Mouse (Mus musculus) midbrain, postnatal 0 days (tissue): ENCODE results near the gene Nat8f5. TPM values are rescaled to one million over a fixed set of nuclear protein-coding genes. Genes with fewer than 3 reads are reported as not detected.
"Not testable (repeated sequence)": the region's sequence is repeated elsewhere in the genome, so short reads cannot be mapped to it uniquely, and the experiment has no call there.

Experiments
- ATAC-seq: fragments of 200-750 bp; cut with Nextera tagmentation; 2 replicates; pipeline ENCODE4 v1.8.0; 2017; ENCODE audit warnings: moderate number of reproducible peaks, mild to moderate bottlenecking, moderate TSS enrichment, moderate library complexity; ENCODE audit not compliant: low FRiP score
- DNase-seq: peaks from one replicate; pipeline ENCODE4 v3.0.0-alpha.2; 2015; ENCODE audit warnings: low spot score
- H3K27ac ChIP-seq: fragments of 300-500 bp; sonication (generic); 2 replicates; pipeline ENCODE4 v1.5.1; 2014; ENCODE audit warnings: low read depth, mild to moderate bottlenecking, low read length, mixed read lengths
- H3K27me3 ChIP-seq: fragments of 300-500 bp; sonication (generic); 2 replicates; pipeline ENCODE4 v1.6.1; 2014; ENCODE audit warnings: low read length, control low read depth, mixed read lengths; ENCODE audit not compliant: insufficient read depth
- H3K36me3 ChIP-seq: fragments of 300-500 bp; sonication (generic); 2 replicates; pipeline ENCODE4 v1.6.1; 2014; ENCODE audit warnings: low read length, control low read depth, mixed read lengths; ENCODE audit not compliant: insufficient read depth
- H3K4me1 ChIP-seq: fragments of 300-500 bp; sonication (generic); 2 replicates; pipeline ENCODE4 v1.6.1; 2014; ENCODE audit warnings: mild to moderate bottlenecking, control low read depth, antibody characterized with exemption, low read length, mixed read lengths; ENCODE audit not compliant: insufficient read depth
- H3K4me2 ChIP-seq: fragments of 300-500 bp; sonication (generic); 2 replicates; pipeline ENCODE4 v1.6.1; 2014; ENCODE audit warnings: low read depth, mild to moderate bottlenecking, low read length, mixed read lengths; ENCODE audit not compliant: poor library complexity, severe bottlenecking
- H3K4me3 ChIP-seq: fragments of 300-500 bp; sonication (generic); 2 replicates; pipeline ENCODE4 v1.5.1; 2014; ENCODE audit warnings: low read depth, mild to moderate bottlenecking, low read length, moderate library complexity
- H3K9ac ChIP-seq: fragments of 300-500 bp; sonication (generic); replicated peaks from 2 replicates; pipeline ENCODE4 v1.6.1; 2014; ENCODE audit warnings: mild to moderate bottlenecking, low read length, moderate library complexity, mixed read lengths; ENCODE audit not compliant: poor library complexity, severe bottlenecking
- H3K9me3 ChIP-seq: fragments of 300-500 bp; sonication (generic); 2 replicates; pipeline ENCODE4 v1.6.1; 2016; ENCODE audit warnings: low read length, control low read depth
- CTCF ChIP-seq: IDR thresholded peaks from 2 replicates; pipeline ENCODE4 v1.5.1; 2016; ENCODE audit warnings: antibody characterized with exemption, mild to moderate bottlenecking
- WGBS: fragments of 180-500 bp; shearing (Covaris S2); extraction: QIAGEN DNeasy Blood & Tissue Kit; methylation state at CpG from one replicate; pipeline ENCODE4 v1.1.7; 2014; 5-methylcytosine and 5-hydroxymethylcytosine counted together
- polyA plus RNA-seq: library from polyadenylated mRNA; unstranded; fragments of >200 nt; fragmentation: Nextera tagmentation; extraction: Ambion mirVana; gene quantifications from 2 replicates; pipeline ENCODE4 v1.2.1, GENCODE M21; 2015
- total RNA-seq: library from RNA; depleted of rRNA; stranded (reverse); fragments of >200 nt; gene quantifications from 2 replicates; pipeline ENCODE4 v1.2.3, GENCODE M21; 2014

Nat8f5 gene
- total and polyA plus RNA-seq, 2 experiments from 2014 or later, result 0.49 to 0.73 TPM

GRCm38 (mm10) chr6:85851062-85851773 is 30.4 kb upstream of the Nat8f5 start:
- no peak for DNase-seq
- Histone ChIP-seq H3K9ac (no peak overlapping the region), H3K4me1 (no peaks in the 10 kb centered on the region; the same call in 1 of the 2 replicates), H3K27me3 (no peaks in the 10 kb centered on the region), H3K4me2 (no peak overlapping the region), H3K36me3 (no peaks in the 10 kb centered on the region), H3K27ac (no peak overlapping the region), H3K9me3 (no peaks in the 10 kb centered on the region), H3K4me3 (no peak overlapping the region)
- 94% methylated on average over 7 of the region's 7 CpGs for WGBS
- no peak for ATAC-seq
- TF ChIP-seq CTCF, result no peak

GRCm38 (mm10) chr6:85849240-85849639 is 28.5 kb upstream of the Nat8f5 start:
- Histone ChIP-seq H3K27me3 (no peaks in the 10 kb centered on the region), H3K4me1 (no peaks in the 10 kb centered on the region; the same call in 1 of the 2 replicates), H3K4me2 (no peak overlapping the region), H3K4me3 (no peak overlapping the region), H3K27ac (no peak overlapping the region), H3K9me3 (no peaks in the 10 kb centered on the region), H3K9ac (no peak overlapping the region), H3K36me3 (no peaks in the 10 kb centered on the region)
- DNase-seq (no peak), ATAC-seq (no peak)
- WGBS, result 12% methylated on average over 2 of the region's 2 CpGs
- TF ChIP-seq CTCF, result no peak

GRCm38 (mm10) chr6:85848140-85848539 is 27.4 kb upstream of the Nat8f5 start:
- 93% methylated on average over 4 of the region's 4 CpGs for WGBS
- no peak overlapping the region for H3K27ac ChIP-seq
- no peak for DNase-seq
- H3K9ac ChIP-seq, result no peak overlapping the region
- H3K4me3 ChIP-seq, result no peak overlapping the region
- H3K27me3 ChIP-seq, result no peaks in the 10 kb centered on the region
- H3K9me3 ChIP-seq, result no peaks in the 10 kb centered on the region
- H3K36me3 ChIP-seq, result no peaks in the 10 kb centered on the region
- H3K4me2 ChIP-seq, result no peak overlapping the region
- TF ChIP-seq CTCF, result no peak
- ATAC-seq, result no peak
- H3K4me1 ChIP-seq, result no peaks in the 10 kb centered on the region; the same call in 1 of the 2 replicates

DNA sequence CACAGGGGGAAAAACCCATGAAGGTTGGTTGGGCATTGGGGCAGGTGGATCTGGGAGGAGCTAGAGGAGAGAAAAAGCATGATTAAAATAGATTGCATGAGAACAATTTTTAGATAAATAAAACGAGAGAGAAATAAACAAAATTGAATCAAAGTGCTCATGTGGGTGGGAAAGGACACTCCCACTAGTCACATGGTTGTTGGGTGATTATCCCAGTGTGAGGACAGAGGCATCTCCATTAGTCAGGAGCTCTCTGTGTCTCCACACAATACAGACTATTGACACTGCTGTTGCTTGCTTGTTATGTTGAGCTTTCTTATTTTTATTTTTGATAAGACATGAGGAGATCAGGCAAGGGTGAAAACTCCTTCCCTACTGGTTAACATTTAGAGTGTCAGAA is 26.1 kb upstream of the Nat8f5 start:
- H3K4me1 ChIP-seq, result no peaks in the 10 kb centered on the region; the same call in 1 of the 2 replicates
- WGBS, result 55% methylated on average over 1 of the region's 1 CpGs

DNA sequence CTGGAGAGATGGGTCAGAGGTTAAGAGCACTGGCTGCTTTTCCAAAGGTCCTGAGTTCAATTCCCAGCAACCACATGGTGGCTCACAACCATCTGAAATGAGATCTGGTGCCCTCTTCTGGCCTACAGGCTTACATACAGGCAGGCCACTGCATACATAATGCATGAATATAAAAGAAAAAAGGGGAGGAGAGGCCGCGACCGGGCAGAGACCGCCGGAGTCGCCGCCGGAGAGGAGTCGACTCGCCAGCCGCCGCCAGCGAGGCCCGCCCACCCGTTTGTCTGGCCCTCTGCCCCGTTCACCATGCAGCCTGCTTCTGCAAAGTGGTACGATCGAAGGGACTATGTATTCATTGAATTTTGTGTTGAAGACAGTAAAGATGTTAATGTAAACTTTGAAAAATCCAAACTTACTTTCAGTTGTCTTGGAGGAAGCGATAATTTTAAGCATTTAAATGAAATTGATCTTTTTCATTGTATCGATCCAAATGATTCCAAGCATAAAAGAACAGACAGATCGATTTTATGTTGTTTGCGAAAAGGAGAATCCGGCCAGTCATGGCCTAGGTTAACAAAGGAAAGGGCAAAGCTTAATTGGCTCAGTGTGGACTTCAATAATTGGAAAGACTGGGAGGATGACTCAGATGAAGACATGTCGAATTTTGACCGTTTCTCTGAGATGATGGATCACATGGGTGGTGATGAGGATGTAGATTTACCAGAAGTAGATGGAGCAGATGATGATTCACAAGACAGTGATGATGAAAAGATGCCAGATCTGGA is 23.1 kb upstream of the Nat8f5 start:
- not testable (repeated sequence) for H3K9me3 ChIP-seq, H3K4me2 ChIP-seq, ATAC-seq, H3K27me3 ChIP-seq, H3K27ac ChIP-seq, H3K4me1 ChIP-seq, H3K4me3 ChIP-seq, H3K9ac ChIP-seq, DNase-seq, H3K36me3 ChIP-seq
- peak; percentile 21; the same call in 1 of the 2 replicates for TF ChIP-seq CTCF
- WGBS, result 64% methylated on average over 25 of the region's 25 CpGs

More for the DNA sequence above, 26.1 kb upstream of the Nat8f5 start:
- H3K9me3 ChIP-seq, result no peaks in the 10 kb centered on the region
- H3K36me3 ChIP-seq, result no peaks in the 10 kb centered on the region
- no peak overlapping the region for H3K4me2 ChIP-seq
- no peak overlapping the region for H3K27ac ChIP-seq
- TF ChIP-seq CTCF, result no peak
- ATAC-seq (no peak), DNase-seq (no peak)
- no peak overlapping the region for H3K9ac ChIP-seq
- H3K4me3 ChIP-seq, result no peak overlapping the region
- H3K27me3 ChIP-seq, result no peaks in the 10 kb centered on the region

DNA sequence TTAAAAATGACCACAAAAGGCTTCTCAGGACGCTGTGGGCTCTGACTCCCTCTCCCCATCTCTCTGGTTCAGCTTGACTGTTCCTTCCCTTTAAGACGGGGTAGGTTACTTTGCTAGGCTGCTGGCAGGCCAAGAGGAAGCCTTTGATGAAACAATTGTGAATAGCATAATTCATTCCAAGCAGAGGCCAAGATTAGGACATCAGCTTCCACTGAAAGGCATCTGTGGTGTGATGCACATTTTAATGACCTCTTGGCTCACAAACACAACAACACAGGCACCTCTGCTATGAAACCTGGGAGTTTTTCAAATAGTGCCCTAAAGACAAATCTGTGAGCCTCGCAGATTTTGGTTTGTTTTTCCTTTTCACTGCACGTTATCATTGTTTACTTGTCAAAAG is 19.2 kb upstream of the Nat8f5 start:
- no peak overlapping the region for H3K9ac ChIP-seq
- peak; percentile 75 for DNase-seq
- no peak overlapping the region for H3K4me3 ChIP-seq
- TF ChIP-seq CTCF, result no peak
- no peaks in the 10 kb centered on the region for H3K4me1 ChIP-seq
- WGBS, result 25% methylated on average over 4 of the region's 4 CpGs
- no peak for ATAC-seq
- H3K4me2 ChIP-seq, result no peak overlapping the region
- no peaks in the 10 kb centered on the region for H3K36me3 ChIP-seq
- no peaks in the 10 kb centered on the region for H3K27me3 ChIP-seq
- no peak overlapping the region for H3K27ac ChIP-seq
- H3K9me3 ChIP-seq, result no peaks in the 10 kb centered on the region
